ENCODE assay signal across 21 mouse cellular contexts in genomic region chr6:54012163-54012562, GRCm38 (mm10). TPM values are rescaled to one million over a fixed set of nuclear protein-coding genes. Genes with fewer than 3 reads are reported as not detected.
"Had no signal": no experiment of that assay in that cellular context is flagged by ENCODE, and none has a peak within 500 bp of the region (broad histone marks: within the 10 kb centered on the region; RNA-seq: fewer than 3 reads in every experiment).

No protein-coding gene starts in this region.

- H3K36me3 ChIP-seq: kidney, embryonic 15.5 days; limb, embryonic 13.5 days; midbrain, embryonic 15.5 days; neural tube, embryonic 13.5 days; stomach, embryonic 15.5 days had no signal

- H3K27me3 ChIP-seq: midbrain, embryonic 15.5 days; stomach, embryonic 15.5 days had no signal

- H3K9ac ChIP-seq: kidney, embryonic 15.5 days; limb, embryonic 13.5 days; liver, embryonic 14.5 days; midbrain, embryonic 15.5 days; neural tube, embryonic 13.5 days; stomach, embryonic 15.5 days had no signal

- ATAC-seq: midbrain, embryonic 15.5 days had no signal

- H3K9me3 ChIP-seq: kidney, embryonic 15.5 days; limb, embryonic 13.5 days; midbrain, embryonic 15.5 days; neural tube, embryonic 13.5 days; stomach, embryonic 15.5 days had no signal

- H3K4me3 ChIP-seq: kidney, embryonic 15.5 days; limb, embryonic 13.5 days; midbrain, embryonic 15.5 days; neural tube, embryonic 13.5 days; stomach, embryonic 15.5 days had no signal

- H3K27ac ChIP-seq: kidney, embryonic 15.5 days; limb, embryonic 13.5 days; liver, embryonic 14.5 days; midbrain, embryonic 15.5 days; neural tube, embryonic 13.5 days; stomach, embryonic 15.5 days had no signal

- H3K4me2 ChIP-seq: kidney, embryonic 15.5 days; limb, embryonic 13.5 days; midbrain, embryonic 11.5 days; midbrain, embryonic 15.5 days; neural tube, embryonic 13.5 days; stomach, embryonic 15.5 days had no signal

- H3K4me1 ChIP-seq: kidney, embryonic 15.5 days; stomach, embryonic 15.5 days had no signal

- DNase-seq: kidney, adult 2 months; kidney, postnatal 14 days; layer of hippocampus, adult 9-11 months; layer of hippocampus, postnatal 36 days; lung, adult 2 months; lung, postnatal 4 days; right cerebral cortex, postnatal 14 days; thymus, postnatal 36 days had no signal

RNA-seq across cellular contexts. Expression of gene Cpvl, which starts 33.7 kb away (rescaled TPM):
- total RNA-seq: layer of hippocampus, postnatal 36 days; left cerebral cortex, postnatal 36 days; liver, adult 2 months; megakaryocyte, adult 5-6 weeks had no signal
- polyA plus RNA-seq: intestine, embryonic 14.5 days; liver, adult 2 months; liver, embryonic 14.5 days; lung, adult 2 months; midbrain, embryonic 11.5 days; midbrain, embryonic 15.5 days; neural tube, embryonic 13.5 days; spleen, adult 2 months; thymus, postnatal 0 days had no signal
